Mouse (Mus musculus): ENCODE data around the gene Zfp646. TPM values are rescaled to one million over a fixed set of nuclear protein-coding genes. Genes with fewer than 3 reads are reported as not detected.
"Not testable (repeated sequence)": the region's sequence is repeated elsewhere in the genome, so short reads cannot be mapped to it uniquely, and the experiment has no call there.

Gene Zfp646
- polyA plus RNA-seq, 1 experiment from 2014 or later: 5.3 TPM

- 87% methylated on average over 6 of the region's 6 CpGs for WGBS
- no peak overlapping the region for H3K4me2 ChIP-seq
Observed at GRCm38 (mm10) chr7:127886551-127886950, 10.5 kb downstream of the Zfp646 start.

GRCm38 (mm10) chr7:127887191-127887590 lies 11.2 kb downstream of the Zfp646 start:
- Histone ChIP-seq H3K4me2 (no peak overlapping the region), H3K9ac (no peak overlapping the region), H3K27me3 (no peaks in the 10 kb centered on the region), H3K4me3 (no peak overlapping the region), H3K4me1 (replicated peaks) (peaks cover 33% of the 10 kb centered on the region), H3K36me3 (peaks cover 59% of the 10 kb centered on the region), H3K27ac (no peak overlapping the region), H3K9me3 (replicated peaks) (no peaks in the 10 kb centered on the region)
- ATAC-seq (replicated peaks; ENCODE audit: insufficient number of reproducible peaks, insufficient read depth, low FRiP score, low read depth): no peak
- WGBS: 74% methylated on average over 8 of the region's 8 CpGs

More at GRCm38 (mm10) chr7:127886551-127886950, 10.5 kb downstream of the Zfp646 start:
- H3K27ac ChIP-seq: no peak overlapping the region
- no peak overlapping the region for H3K4me3 ChIP-seq
- H3K36me3 ChIP-seq: peaks cover 65% of the 10 kb centered on the region
- H3K4me1 ChIP-seq (replicated peaks): peaks cover 33% of the 10 kb centered on the region
- H3K27me3 ChIP-seq: no peaks in the 10 kb centered on the region
- H3K9ac ChIP-seq: no peak overlapping the region
- H3K9me3 ChIP-seq (replicated peaks): no peaks in the 10 kb centered on the region
- ATAC-seq (replicated peaks; ENCODE audit: insufficient number of reproducible peaks, insufficient read depth, low FRiP score, low read depth): no peak

- 75% methylated on average over 3 of the region's 3 CpGs for WGBS
- no peak overlapping the region for H3K4me2 ChIP-seq
- H3K4me1 ChIP-seq (replicated peaks): peaks cover 29% of the 10 kb centered on the region
- no peak for ATAC-seq (replicated peaks; ENCODE audit: insufficient number of reproducible peaks, insufficient read depth, low FRiP score, low read depth)
- H3K27ac ChIP-seq: no peak overlapping the region
- no peak overlapping the region for H3K9ac ChIP-seq
- peaks cover 53% of the 10 kb centered on the region for H3K36me3 ChIP-seq
- no peaks in the 10 kb centered on the region for H3K27me3 ChIP-seq
- no peaks in the 10 kb centered on the region for H3K9me3 ChIP-seq (replicated peaks)
- H3K4me3 ChIP-seq: no peak overlapping the region
Observed at GRCm38 (mm10) chr7:127887781-127888180, 11.8 kb downstream of the Zfp646 start.

- no peaks in the 10 kb centered on the region for H3K27me3 ChIP-seq
- H3K4me2 ChIP-seq: no peak overlapping the region
- H3K27ac ChIP-seq: no peak overlapping the region
- no peak for ATAC-seq (replicated peaks; ENCODE audit: insufficient number of reproducible peaks, insufficient read depth, low FRiP score, low read depth)
- H3K9me3 ChIP-seq (replicated peaks): no peaks in the 10 kb centered on the region
- 54% methylated on average over 3 of the region's 3 CpGs for WGBS
- no peak overlapping the region for H3K4me3 ChIP-seq
- H3K36me3 ChIP-seq: peaks cover 54% of the 10 kb centered on the region
- no peak overlapping the region for H3K9ac ChIP-seq
- H3K4me1 ChIP-seq (replicated peaks): peaks cover 19% of the 10 kb centered on the region
Observed at GRCm38 (mm10) chr7:127888821-127889220, 12.8 kb downstream of the Zfp646 start.

- peaks cover 40% of the 10 kb centered on the region for H3K36me3 ChIP-seq
- ATAC-seq (replicated peaks; ENCODE audit: insufficient number of reproducible peaks, insufficient read depth, low FRiP score, low read depth): no peak
- H3K27me3 ChIP-seq: no peaks in the 10 kb centered on the region
- no peak within 1 kb of the TSS for H3K27ac ChIP-seq
- no peak within 1 kb of the TSS for H3K9ac ChIP-seq
- peaks cover 21% of the 10 kb centered on the region for H3K4me1 ChIP-seq (replicated peaks)
- no peak within 1 kb of the TSS for H3K4me3 ChIP-seq
- 34% methylated on average over 4 of the region's 4 CpGs for WGBS
- no peak within 1 kb of the TSS for H3K4me2 ChIP-seq
- H3K9me3 ChIP-seq (replicated peaks): no peaks in the 10 kb centered on the region
Observed at GRCm38 (mm10) chr7:127890798-127891197, 14.8 kb downstream of the Zfp646 start, which contains the start of gene Prss53. Prss53 (minus strand) TSS chr7:127890970.

- H3K9ac ChIP-seq: peak overlapping the region; percentile 68
- no peaks in the 10 kb centered on the region for H3K27me3 ChIP-seq
- peak overlapping the region; percentile 70 for H3K4me3 ChIP-seq
- H3K27ac ChIP-seq: no peak overlapping the region; the same call in 1 of the 2 replicates
- ATAC-seq (replicated peaks; ENCODE audit: insufficient number of reproducible peaks, insufficient read depth, low FRiP score, low read depth): no peak
- H3K4me2 ChIP-seq: peak overlapping the region; percentile 88
- peaks cover 14% of the 10 kb centered on the region for H3K4me1 ChIP-seq (replicated peaks)
- H3K36me3 ChIP-seq: peaks cover 16% of the 10 kb centered on the region; the same call in 1 of the 2 replicates
- WGBS: 67% methylated on average over 5 of the region's 5 CpGs
- no peaks in the 10 kb centered on the region for H3K9me3 ChIP-seq (replicated peaks)
Observed at GRCm38 (mm10) chr7:127894480-127894879, 18.5 kb downstream of the Zfp646 start.

- peak within 1 kb of the TSS; percentile 88 for H3K4me2 ChIP-seq
Observed at GRCm38 (mm10) chr7:127895442-127895841, 19.4 kb downstream of the Zfp646 start, which contains the start of the genes Gm21974 and Vkorc1. Gm21974 (minus strand) TSS chr7:127895454. Vkorc1 (minus strand) TSS chr7:127895617.

GRCm38 (mm10) chr7:127895891-127896290 lies 19.9 kb downstream of the Zfp646 start:
- Histone ChIP-seq H3K27ac (peak overlapping the region; percentile 57), H3K36me3 (peaks cover 11% of the 10 kb centered on the region; the same call in 1 of the 2 replicates), H3K4me2 (peak overlapping the region; percentile 88), H3K4me3 (peak overlapping the region; percentile 70), H3K4me1 (replicated peaks) (peaks cover 17% of the 10 kb centered on the region)
- not testable (repeated sequence) for ATAC-seq (replicated peaks; ENCODE audit: insufficient number of reproducible peaks, insufficient read depth, low FRiP score, low read depth); H3K27me3 ChIP-seq; H3K9ac ChIP-seq; H3K9me3 ChIP-seq (replicated peaks)
- 67% methylated on average over 7 of the region's 7 CpGs for WGBS

More at GRCm38 (mm10) chr7:127895442-127895841, 19.4 kb downstream of the Zfp646 start, which contains the start of the genes Gm21974 and Vkorc1:
- Histone ChIP-seq H3K9me3 (replicated peaks) (no peaks in the 10 kb centered on the region), H3K4me3 (peak within 1 kb of the TSS; percentile 70), H3K27me3 (no peaks in the 10 kb centered on the region), H3K27ac (peak within 1 kb of the TSS; percentile 84), H3K36me3 (peaks cover 11% of the 10 kb centered on the region; the same call in 1 of the 2 replicates), H3K9ac (peak within 1 kb of the TSS; percentile 68), H3K4me1 (replicated peaks) (peaks cover 17% of the 10 kb centered on the region)
- ATAC-seq (replicated peaks; ENCODE audit: insufficient number of reproducible peaks, insufficient read depth, low FRiP score, low read depth): peak; percentile 98
- under 1% methylated on average over 26 of the region's 26 CpGs for WGBS

GRCm38 (mm10) chr7:127896384-127896783 lies 20.4 kb downstream of the Zfp646 start:
- Histone ChIP-seq H3K27me3 (no peaks in the 10 kb centered on the region), H3K9me3 (replicated peaks) (no peaks in the 10 kb centered on the region), H3K9ac (no peak overlapping the region), H3K4me1 (replicated peaks) (peaks cover 17% of the 10 kb centered on the region), H3K27ac (no peak overlapping the region), H3K4me3 (no peak overlapping the region), H3K36me3 (peaks cover 11% of the 10 kb centered on the region; the same call in 1 of the 2 replicates), H3K4me2 (no peak overlapping the region)
- WGBS: 61% methylated on average over 13 of the region's 13 CpGs
- no peak for ATAC-seq (replicated peaks; ENCODE audit: insufficient number of reproducible peaks, insufficient read depth, low FRiP score, low read depth)

- Histone ChIP-seq H3K27ac (no peak overlapping the region), H3K4me3 (no peak overlapping the region), H3K36me3 (peaks cover 11% of the 10 kb centered on the region; the same call in 1 of the 2 replicates), H3K9me3 (replicated peaks) (no peaks in the 10 kb centered on the region), H3K4me1 (replicated peaks) (peaks cover 17% of the 10 kb centered on the region), H3K9ac (no peak overlapping the region), H3K4me2 (no peak overlapping the region), H3K27me3 (no peaks in the 10 kb centered on the region)
- WGBS: 82% methylated on average over 7 of the region's 7 CpGs
- ATAC-seq (replicated peaks; ENCODE audit: insufficient number of reproducible peaks, insufficient read depth, low FRiP score, low read depth): no peak
Observed at GRCm38 (mm10) chr7:127897542-127897941, 21.5 kb downstream of the Zfp646 start.

- H3K4me1 ChIP-seq (replicated peaks): peaks cover 17% of the 10 kb centered on the region
- no peak overlapping the region for H3K9ac ChIP-seq
- H3K4me3 ChIP-seq: no peak overlapping the region
- WGBS: 38% methylated on average over 10 of the region's 10 CpGs
- H3K4me2 ChIP-seq: no peak overlapping the region
- H3K27ac ChIP-seq: no peak overlapping the region
- no peaks in the 10 kb centered on the region for H3K9me3 ChIP-seq (replicated peaks)
- ATAC-seq (replicated peaks; ENCODE audit: insufficient number of reproducible peaks, insufficient read depth, low FRiP score, low read depth): no peak
- no peaks in the 10 kb centered on the region for H3K27me3 ChIP-seq
- peaks cover 5% of the 10 kb centered on the region; the same call in 1 of the 2 replicates for H3K36me3 ChIP-seq
Observed at GRCm38 (mm10) chr7:127898179-127898956, 22.3 kb downstream of the Zfp646 start.
